Mouse (Mus musculus) large intestine, adult 2 months (tissue): ENCODE measurements at regions not wholly inside any gene's neighbourhood (a gene's known extent, or its start where the extent isn't known, plus 50 kb on each side); places are given as distances from the start of the nearest gene placed in this dataset.

Experiments
- DNase-seq: peaks from one replicate; pipeline ENCODE4 v3.0.0-alpha.2; 2012; ENCODE audit warnings: low read depth, low spot score
- WGBS: fragments of 180-500 bp; shearing (Covaris S2); methylation state at CpG from one replicate; pipeline ENCODE4 v1.1.7; 2018; 5-methylcytosine and 5-hydroxymethylcytosine counted together

- 26% methylated on average over 5 of the region's 5 CpGs for WGBS
- DNase-seq: no peak
Measured at GRCm38 (mm10) chr5:111881517-111881916, 147.8 kb downstream of the Gm26897 start.

DNA sequence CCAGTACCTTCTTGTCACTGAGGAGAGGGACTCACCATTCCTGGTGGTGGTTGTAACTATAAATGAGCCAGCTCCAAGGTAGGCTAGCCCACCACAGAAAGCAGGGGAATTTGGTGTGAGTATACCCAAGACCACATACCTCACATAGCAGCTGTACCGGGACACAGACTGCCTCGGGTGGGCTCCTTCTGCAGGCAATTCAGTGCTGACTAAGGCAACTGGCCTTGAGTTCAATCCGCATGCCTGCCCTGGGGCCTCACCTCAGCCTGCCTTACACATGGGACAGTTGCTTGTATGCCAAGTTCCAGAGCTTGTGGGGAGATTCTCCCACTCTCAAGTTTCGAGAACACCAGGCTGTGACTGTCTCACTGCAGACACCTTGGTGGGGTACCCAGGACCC, 153.6 kb downstream of the Gm26897 start:
- DNase-seq: no peak
- WGBS: 45% methylated on average over 4 of the region's 4 CpGs

DNA sequence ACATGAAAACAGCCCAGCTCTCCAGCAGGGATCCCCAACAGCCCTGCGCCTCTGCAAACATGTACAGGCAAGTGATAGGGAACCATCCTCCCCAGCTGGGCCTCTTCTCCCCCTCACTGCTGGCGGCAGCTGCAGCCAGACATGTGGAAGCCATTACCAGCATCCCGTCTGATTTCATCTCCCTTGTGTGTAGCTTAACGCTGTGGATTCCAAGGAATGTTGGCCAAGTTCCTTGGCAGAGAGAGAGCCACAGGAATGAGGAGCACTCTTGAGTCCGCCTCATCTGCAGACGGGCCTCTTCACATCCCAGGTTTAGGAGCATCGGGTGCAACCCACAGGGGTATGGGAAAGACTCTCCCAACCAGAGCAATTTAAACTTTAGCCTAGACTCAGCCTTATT, 157.1 kb downstream of the Gm26897 start:
- 61% methylated on average over 7 of the region's 7 CpGs for WGBS
- no peak for DNase-seq

- WGBS: 58% methylated on average over 8 of the region's 8 CpGs
- DNase-seq: no peak
Measured at GRCm38 (mm10) chr5:111891261-111891693, 157.6 kb downstream of the Gm26897 start.

DNA sequence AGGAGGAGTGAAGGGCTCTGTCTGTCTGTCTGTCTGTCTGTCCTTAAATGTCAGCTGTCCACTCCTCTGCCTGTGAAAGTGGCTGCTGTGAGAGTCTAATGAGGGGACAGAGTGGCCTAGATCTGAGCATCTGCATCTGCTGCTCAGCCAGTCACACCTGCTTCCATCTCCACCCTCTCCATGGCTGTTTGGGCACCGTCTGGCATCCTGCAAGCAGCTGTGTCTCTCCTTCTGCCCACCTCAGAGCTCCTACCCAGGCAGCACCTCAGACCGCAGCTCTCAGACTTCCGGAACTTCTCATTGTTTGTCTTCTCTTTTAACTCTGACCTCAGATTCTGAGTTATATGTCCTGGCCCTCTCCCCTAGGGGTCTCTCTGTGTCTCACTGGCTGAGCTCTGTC, 159.2 kb downstream of the Gm26897 start:
- WGBS: 35% methylated on average over 3 of the region's 3 CpGs
- no peak for DNase-seq

DNA sequence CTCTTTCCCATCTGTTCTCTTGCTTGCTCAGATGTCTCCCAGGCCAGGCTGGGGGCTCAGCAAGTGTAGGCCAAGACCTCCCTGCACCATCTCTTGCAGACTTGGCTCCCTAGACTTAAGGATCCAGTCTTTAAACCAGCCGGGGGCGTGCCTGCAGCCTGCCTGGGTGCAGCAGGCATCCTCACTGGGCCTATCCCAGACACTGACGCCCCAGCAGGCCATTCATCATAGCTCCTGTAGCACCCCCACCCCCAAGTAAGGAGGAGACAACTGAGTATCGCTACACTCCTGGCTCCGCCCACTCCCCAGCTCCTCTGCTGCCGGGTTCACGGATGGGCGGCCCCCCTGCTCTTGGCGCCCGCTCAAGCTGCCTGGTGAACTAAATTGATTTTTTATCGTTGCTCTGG, 160.2 kb downstream of the Gm26897 start:
- 3% methylated on average over 11 of the region's 11 CpGs for WGBS
- no peak for DNase-seq

DNA sequence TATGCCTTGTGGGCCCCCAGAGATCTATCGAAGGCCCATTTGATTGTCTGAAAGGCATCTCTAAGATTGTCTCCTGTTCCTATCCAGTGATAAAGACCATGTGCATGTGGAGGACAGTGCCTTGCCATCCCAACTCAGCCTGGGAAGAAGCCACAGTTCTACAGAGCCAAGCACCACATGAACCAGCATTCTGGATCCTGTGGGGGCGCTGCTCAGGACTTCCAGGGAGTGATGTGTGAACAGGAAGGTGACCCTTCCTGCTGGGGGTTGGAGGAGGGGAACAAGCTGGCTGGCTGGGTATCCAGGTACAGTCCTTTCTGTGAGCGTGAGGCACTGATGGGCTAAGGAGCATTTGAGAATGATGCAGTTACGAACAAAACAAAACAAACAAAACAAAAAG, 163.8 kb downstream of the Gm26897 start:
- DNase-seq: no peak
- 73% methylated on average over 4 of the region's 4 CpGs for WGBS

DNA sequence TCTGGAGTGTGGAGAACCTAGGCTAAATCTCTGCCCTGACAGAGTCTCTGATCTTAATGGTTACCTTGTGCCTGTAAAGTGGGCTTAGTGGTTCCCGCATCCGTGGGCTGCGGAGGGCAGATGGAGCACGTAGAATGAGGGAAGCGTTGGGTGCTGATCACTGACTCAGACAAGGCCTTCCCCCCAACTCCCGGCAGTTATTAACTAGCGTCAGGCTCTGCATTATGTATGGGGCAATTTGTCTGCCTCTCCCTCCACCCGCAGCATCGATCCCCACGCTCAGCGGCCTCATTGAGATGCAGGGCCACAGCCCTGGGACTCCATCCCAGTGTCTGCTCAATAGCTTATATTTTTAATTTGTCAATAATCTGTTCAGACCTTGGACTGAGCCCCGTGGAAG, 164.8 kb downstream of the Gm26897 start:
- DNase-seq: no peak
- 69% methylated on average over 12 of the region's 12 CpGs for WGBS

DNA sequence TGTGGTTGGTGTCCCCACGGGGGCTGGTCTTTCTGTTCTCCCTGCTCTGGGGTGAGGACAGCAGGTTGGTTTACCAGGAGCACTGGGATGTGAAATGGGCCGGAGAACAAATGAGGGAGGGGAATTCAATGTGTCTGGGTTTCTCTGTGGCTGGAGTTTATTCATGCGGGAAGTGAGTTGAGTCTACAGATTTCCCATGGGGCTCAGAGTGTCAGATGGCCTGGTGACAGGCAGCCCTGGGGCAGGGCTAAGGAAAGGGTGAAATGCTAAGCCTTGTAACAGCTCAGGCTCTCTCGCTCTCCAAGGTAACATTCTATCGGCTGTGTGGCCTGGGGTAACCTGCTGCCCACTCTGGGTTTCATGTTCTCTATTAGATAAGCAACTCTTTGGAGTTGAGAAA, 167.5 kb downstream of the Gm26897 start:
- no peak for DNase-seq
- 72% methylated on average over 5 of the region's 5 CpGs for WGBS

GRCm38 (mm10) chr5:111901678-111902077, 168.0 kb downstream of the Gm26897 start:
- 7% methylated on average over 5 of the region's 5 CpGs for WGBS

GRCm38 (mm10) chr5:111908085-111908484, 174.4 kb downstream of the Gm26897 start:
- WGBS: 87% methylated on average over 14 of the region's 14 CpGs
- DNase-seq: no peak

More at GRCm38 (mm10) chr5:111901678-111902077, 168.0 kb downstream of the Gm26897 start:
- DNase-seq: no peak

DNA sequence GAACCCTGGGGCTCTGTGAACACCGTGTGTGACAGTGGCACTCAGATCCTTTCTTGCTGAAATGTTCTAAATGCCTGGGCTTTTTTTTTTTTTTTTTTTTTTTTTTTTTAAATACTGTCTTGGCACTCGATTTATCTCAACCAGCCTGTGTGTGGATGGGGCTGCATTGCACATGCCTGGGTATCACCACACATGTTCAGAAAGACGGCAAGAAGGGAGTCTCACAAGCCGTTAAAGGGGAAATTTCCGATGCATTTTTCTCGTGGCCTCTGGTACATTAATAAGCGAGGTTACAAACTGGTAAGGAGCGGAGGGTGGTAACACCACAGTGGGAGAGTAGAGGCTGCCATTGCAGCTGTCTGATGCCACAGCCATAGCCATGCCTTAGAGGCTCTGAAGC, 176.8 kb downstream of the Gm26897 start:
- no peak for DNase-seq
- WGBS: 79% methylated on average over 8 of the region's 8 CpGs

DNA sequence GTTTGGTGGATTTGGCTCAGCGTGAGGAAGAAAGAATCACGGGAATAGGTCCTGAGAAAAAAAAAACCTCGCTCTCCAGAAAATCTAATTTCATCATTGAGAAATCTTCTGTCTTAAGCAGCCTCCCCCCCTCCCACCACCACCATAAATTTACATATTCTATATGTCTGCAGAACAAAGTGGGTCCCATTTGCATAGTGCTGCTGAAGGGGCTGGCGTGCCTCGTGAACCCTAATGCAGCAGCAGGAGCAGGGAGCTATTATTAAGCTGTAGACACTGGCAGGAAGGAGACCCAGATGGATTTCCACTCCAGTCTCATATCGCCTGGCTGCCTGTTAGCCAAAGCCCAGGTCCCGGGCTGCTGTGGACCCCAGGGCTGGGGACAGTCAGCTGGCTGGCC, 179.6 kb downstream of the Gm26897 start:
- WGBS: 34% methylated on average over 7 of the region's 7 CpGs
- no peak for DNase-seq

GRCm38 (mm10) chr5:111914296-111914695, 180.6 kb downstream of the Gm26897 start:
- 92% methylated on average over 3 of the region's 3 CpGs for WGBS
- DNase-seq: no peak

GRCm38 (mm10) chr5:111917643-111918252, 184.0 kb downstream of the Gm26897 start:
- WGBS: 36% methylated on average over 8 of the region's 8 CpGs
- DNase-seq: no peak

DNA sequence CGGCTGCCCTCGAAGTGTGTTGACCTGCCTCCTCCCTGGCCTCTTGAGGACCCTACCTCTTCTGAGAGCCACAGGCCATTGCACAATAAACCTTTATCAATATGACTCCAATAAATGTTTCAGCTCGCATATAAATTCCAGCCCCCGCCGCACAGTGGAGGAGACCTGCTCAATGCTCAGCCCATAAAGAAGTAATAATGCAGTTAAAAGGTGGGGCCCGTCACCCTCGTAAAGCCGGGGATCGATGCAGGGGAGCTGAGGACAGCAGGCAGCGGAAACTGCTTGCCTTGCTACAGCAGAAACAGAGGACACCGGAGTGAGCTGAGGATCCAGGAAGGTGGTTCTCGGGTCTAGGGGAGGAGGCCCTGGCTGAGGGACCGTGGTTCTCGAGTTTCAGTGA, 185.2 kb downstream of the Gm26897 start:
- no peak for DNase-seq
- WGBS: 20% methylated on average over 14 of the region's 14 CpGs

DNA sequence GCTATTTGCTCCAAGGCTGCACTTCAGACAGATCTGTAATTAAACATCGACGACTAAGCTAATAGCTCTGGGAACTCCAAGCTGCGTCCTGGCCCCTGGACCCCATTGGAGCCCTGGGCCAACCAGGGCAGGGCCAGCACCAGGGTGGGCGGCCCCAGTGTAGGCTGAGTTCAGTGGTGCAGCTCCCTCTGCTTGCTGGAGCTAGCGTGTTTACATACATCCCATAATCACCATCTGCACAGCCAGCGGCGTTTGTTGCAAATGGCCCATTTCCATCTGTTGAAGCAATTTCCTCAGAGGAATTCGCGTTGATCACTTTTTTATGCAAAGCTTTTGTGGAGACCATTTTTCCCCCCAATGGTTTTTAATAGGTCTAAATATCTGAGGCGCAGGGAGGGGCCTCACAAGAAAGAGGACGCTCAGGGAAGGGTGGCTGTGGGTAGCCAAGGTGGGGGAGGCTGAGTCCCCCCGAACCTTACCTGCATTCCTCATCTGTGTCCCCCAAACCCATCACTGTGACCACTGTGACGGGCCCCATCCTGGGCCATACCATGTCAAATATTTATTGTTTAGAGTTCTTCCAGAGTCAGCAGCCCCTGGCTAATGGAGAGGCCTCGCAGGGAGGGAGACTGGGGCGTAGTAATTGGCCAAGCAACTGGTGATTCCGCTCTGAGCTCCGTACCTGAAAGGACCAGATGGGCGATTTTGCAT, 189.4 kb downstream of the Gm26897 start:
- DNase-seq: no peak
- WGBS: 31% methylated on average over 18 of the region's 18 CpGs

- WGBS: 66% methylated on average over 6 of the region's 6 CpGs
- DNase-seq: no peak
Measured at GRCm38 (mm10) chr5:111925757-111926156, 192.0 kb downstream of the Gm26897 start.

DNA sequence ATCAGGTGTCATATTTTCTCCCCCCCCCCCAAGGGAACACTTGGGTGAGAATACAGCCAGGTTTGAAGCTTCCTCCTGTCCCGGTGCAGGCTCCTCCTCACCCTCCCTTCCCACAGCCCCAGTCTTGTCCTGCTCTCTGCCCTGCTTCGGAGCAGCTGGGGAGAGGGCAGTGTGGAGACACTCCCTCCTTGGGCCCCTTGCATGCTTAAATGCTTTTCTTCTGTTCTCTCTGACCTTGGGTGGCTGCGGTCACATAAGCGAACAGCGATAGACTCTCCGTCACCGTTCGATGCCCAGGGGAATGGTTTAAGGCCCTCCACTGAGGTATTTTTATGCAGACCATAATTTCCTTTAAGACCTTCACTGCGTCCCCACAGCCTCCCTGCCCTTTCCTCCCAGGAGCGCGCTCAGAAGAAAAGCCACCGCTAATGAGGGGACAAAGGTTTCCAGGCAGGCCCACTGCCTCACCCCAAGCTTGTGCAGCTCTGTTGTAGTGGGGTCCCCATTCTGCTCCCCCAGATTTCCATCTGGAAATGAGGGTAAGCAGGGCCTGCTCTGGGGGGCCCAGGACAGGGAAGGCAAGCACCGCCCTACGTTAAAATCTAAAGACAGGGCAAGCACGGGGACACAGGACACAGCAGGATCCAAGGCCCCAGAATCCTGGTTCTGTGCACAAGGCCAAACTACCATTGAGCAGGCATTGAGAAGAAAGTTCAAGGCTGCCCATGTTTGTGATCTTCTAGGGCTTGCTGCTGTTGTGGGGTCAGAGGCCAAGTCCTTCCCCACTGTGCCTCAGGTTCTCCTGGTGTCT, 195.7 kb downstream of the Gm26897 start:
- 36% methylated on average over 15 of the region's 15 CpGs for WGBS
- no peak for DNase-seq

DNA sequence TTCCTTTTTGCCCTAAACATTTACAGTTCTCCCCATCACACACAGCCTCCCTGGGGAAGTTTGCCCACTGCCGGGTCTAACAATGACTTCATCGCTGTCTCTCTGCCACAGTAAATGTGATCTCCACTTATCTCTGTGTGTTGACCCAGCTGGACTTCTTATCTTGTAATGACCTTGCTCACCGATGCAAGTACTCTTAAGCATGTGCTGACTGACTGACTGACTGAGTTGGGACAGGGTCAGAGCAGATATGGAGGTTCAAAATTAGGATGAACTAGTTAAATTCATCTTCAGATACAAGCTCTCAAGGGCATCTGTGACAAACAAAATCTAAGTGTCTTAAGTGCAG, 196.2 kb downstream of the Gm26897 start:
- no peak for DNase-seq

DNA sequence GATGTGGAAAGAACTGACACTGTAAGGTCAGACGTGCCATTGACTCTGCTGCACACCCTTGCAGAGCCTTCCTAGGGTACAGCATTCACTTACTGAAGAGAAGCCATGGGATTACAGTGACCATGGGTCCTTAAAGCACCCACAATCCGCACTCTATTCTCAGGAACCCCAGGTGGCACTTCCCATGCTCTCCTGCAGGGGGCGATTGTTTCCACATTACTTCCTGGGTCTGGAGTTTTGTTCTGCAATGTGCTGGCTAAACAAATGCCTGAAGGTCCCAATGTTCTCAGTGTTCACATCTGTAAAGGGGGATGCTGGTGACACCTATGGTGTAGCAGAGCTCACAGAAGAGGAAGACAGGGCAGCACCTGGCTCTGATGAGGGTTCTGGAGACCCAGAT, 198.0 kb downstream of the Gm26897 start:
- DNase-seq: no peak
- WGBS: 67% methylated on average over 3 of the region's 3 CpGs

More for the DNA sequence above, 196.2 kb downstream of the Gm26897 start:
- WGBS: 29% methylated on average over 3 of the region's 3 CpGs
